ENCODE assay signal across 20 mouse cellular contexts in genomic region chr8:79623351-79623750, GRCm38 (mm10). TPM values are rescaled to one million over a fixed set of nuclear protein-coding genes. Genes with fewer than 3 reads are reported as not detected.
DNase-seq lines count a peak whose midpoint lies in the region; ATAC-seq and TF ChIP-seq lines count a peak whose summit lies in the region.
"Had no signal": no experiment of that assay in that cellular context is flagged by ENCODE, and none has a peak within 500 bp of the region (broad histone marks: within the 10 kb centered on the region; RNA-seq: fewer than 3 reads in every experiment).

No protein-coding gene starts in this region.

- no peak for TF ChIP-seq EP300 in heart, adult 2 months (IDR thresholded peaks at IDR 0.05; ENCODE audit: insufficient read depth, low read depth, low read length)
- TF ChIP-seq EP300 in lung, postnatal 0 days (IDR thresholded peaks at IDR 0.05), result no peak

- 91% methylated on average over 12 of the region's 12 CpGs for WGBS in heart, adult 2 months
- WGBS in kidney, embryonic 16.5 days, result 91% methylated on average over 12 of the region's 12 CpGs
- WGBS in lung, postnatal 0 days, result 68% methylated on average over 12 of the region's 12 CpGs
- WGBS in lung, adult 2 months, result 74% methylated on average over 12 of the region's 12 CpGs
- WGBS in hindbrain, embryonic 10.5 days, result 95% methylated on average over 12 of the region's 12 CpGs

- DNase-seq in heart, adult 11 months, result peak; percentile 68
- DNase-seq in heart, adult 2 months, result no peak
- no peak for DNase-seq in kidney, adult 18-20 months
- DNase-seq in lung, postnatal 0 days (ENCODE audit: low spot score), result no peak
- DNase-seq in lung, adult 2 months, result no peak
- peak; percentile 33 for DNase-seq in yolk sac, embryonic 10.5 days (ENCODE audit: low spot score)
- DNase-seq in hindbrain, embryonic 10.5 days (ENCODE audit: low spot score), result no peak
- DNase-seq: adrenal gland, postnatal 10 days; cerebellum, adult 11 months; cerebellum, adult 8-10 months; cerebellum, postnatal 14 days; embryo, embryonic 11 days; gastrocnemius, postnatal 10 days had no signal

- H3K9me3 ChIP-seq in kidney, embryonic 16.5 days (ENCODE audit: low read length), result no peaks in the 10 kb centered on the region
- H3K9me3 ChIP-seq in lung, postnatal 0 days (ENCODE audit: low read length), result no peaks in the 10 kb centered on the region
- no peaks in the 10 kb centered on the region for H3K9me3 ChIP-seq in hindbrain, embryonic 10.5 days
- H3K9me3 ChIP-seq: embryonic facial prominence, embryonic 15.5 days; forebrain, embryonic 10.5 days; heart, embryonic 15.5 days; hindbrain, embryonic 15.5 days had no signal

- no peaks in the 10 kb centered on the region for H3K27me3 ChIP-seq in heart, adult 2 months (ENCODE audit: control insufficient read depth, insufficient read depth, low read length)
- no peaks in the 10 kb centered on the region for H3K27me3 ChIP-seq in kidney, embryonic 16.5 days (ENCODE audit: insufficient read depth, low read length)
- H3K27me3 ChIP-seq in lung, postnatal 0 days (replicated peaks; ENCODE audit: insufficient read depth, low read length), result no peaks in the 10 kb centered on the region
- no peaks in the 10 kb centered on the region for H3K27me3 ChIP-seq in hindbrain, embryonic 10.5 days (ENCODE audit: insufficient read depth, poor library complexity, severe bottlenecking)
- H3K27me3 ChIP-seq: embryonic facial prominence, embryonic 15.5 days; heart, embryonic 15.5 days; hindbrain, embryonic 15.5 days had no signal

- H3K4me3 ChIP-seq in heart, adult 2 months, result no peak overlapping the region
- no peak overlapping the region for H3K4me3 ChIP-seq in kidney, embryonic 16.5 days (ENCODE audit: low read length)
- H3K4me3 ChIP-seq in lung, postnatal 0 days (ENCODE audit: low read depth, low read length), result no peak overlapping the region
- no peak overlapping the region for H3K4me3 ChIP-seq in lung, adult 2 months (replicated peaks; ENCODE audit: extremely low read depth, low read depth, low read length)
- no peak overlapping the region for H3K4me3 ChIP-seq in hindbrain, embryonic 10.5 days
- H3K4me3 ChIP-seq: embryonic facial prominence, embryonic 15.5 days; erythroblast, embryonic 14.5 days; forebrain, embryonic 10.5 days; heart, embryonic 15.5 days; hindbrain, embryonic 15.5 days had no signal

- H3K9ac ChIP-seq in heart, adult 2 months (ENCODE audit: low read depth, low read length), result no peak overlapping the region
- H3K9ac ChIP-seq in kidney, embryonic 16.5 days (replicated peaks; ENCODE audit: low read length), result no peak overlapping the region
- H3K9ac ChIP-seq in lung, postnatal 0 days (replicated peaks; ENCODE audit: low read depth), result no peak overlapping the region
- H3K9ac ChIP-seq: embryonic facial prominence, embryonic 15.5 days; heart, embryonic 15.5 days; hindbrain, embryonic 15.5 days had no signal

- no peak overlapping the region for H3K4me2 ChIP-seq in kidney, embryonic 16.5 days (replicated peaks; ENCODE audit: low read depth, low read length)
- no peak overlapping the region for H3K4me2 ChIP-seq in lung, postnatal 0 days (replicated peaks; ENCODE audit: low read depth, low read length)
- H3K4me2 ChIP-seq: embryonic facial prominence, embryonic 15.5 days; heart, embryonic 15.5 days; hindbrain, embryonic 15.5 days had no signal

- intact Hi-C loops in heart, adult 2 months (cut with DNase I), result no loop called here

- peaks cover 2% of the 10 kb centered on the region; the same call in 1 of the 2 replicates for H3K36me3 ChIP-seq in heart, adult 2 months (ENCODE audit: control insufficient read depth, insufficient read depth, low read length)
- no peaks in the 10 kb centered on the region for H3K36me3 ChIP-seq in kidney, embryonic 16.5 days (ENCODE audit: insufficient read depth, low read length)
- H3K36me3 ChIP-seq in lung, postnatal 0 days (ENCODE audit: insufficient read depth, low read length), result no peaks in the 10 kb centered on the region
- no peaks in the 10 kb centered on the region for H3K36me3 ChIP-seq in hindbrain, embryonic 10.5 days
- H3K36me3 ChIP-seq: embryonic facial prominence, embryonic 15.5 days; forebrain, embryonic 10.5 days; heart, embryonic 15.5 days; hindbrain, embryonic 15.5 days had no signal

- peak; percentile 29; the same call in 1 of the 2 replicates for ATAC-seq in kidney, embryonic 16.5 days (ENCODE audit: low FRiP score, low TSS enrichment)
- ATAC-seq in lung, postnatal 0 days, result peak; percentile 73
- ATAC-seq: forebrain, embryonic 14.5 days had no signal

- no peak overlapping the region for H3K27ac ChIP-seq in heart, adult 2 months
- no peak overlapping the region for H3K27ac ChIP-seq in kidney, embryonic 16.5 days (ENCODE audit: low read length)
- no peak overlapping the region for H3K27ac ChIP-seq in lung, postnatal 0 days (ENCODE audit: low read length)
- no peak overlapping the region for H3K27ac ChIP-seq in hindbrain, embryonic 10.5 days
- H3K27ac ChIP-seq: embryonic facial prominence, embryonic 15.5 days; forebrain, embryonic 10.5 days; heart, embryonic 15.5 days; hindbrain, embryonic 15.5 days had no signal

- H3K79me2 ChIP-seq in heart, adult 2 months (replicated peaks; ENCODE audit: control insufficient read depth, insufficient read depth, low read length), result no peaks in the 10 kb centered on the region

- no peak for TF ChIP-seq POLR2A in heart, adult 2 months (IDR thresholded peaks at IDR 0.05; ENCODE audit: insufficient read depth, low read depth, low read length)
- TF ChIP-seq POLR2A in lung, adult 2 months (IDR thresholded peaks at IDR 0.05; ENCODE audit: borderline replicate concordance, extremely low read depth, low read depth, low read length), result no peak

- peaks cover 6% of the 10 kb centered on the region for H3K4me1 ChIP-seq in heart, adult 2 months (ENCODE audit: control insufficient read depth, insufficient read depth, low read length)
- peaks cover 5% of the 10 kb centered on the region; the same call in 1 of the 2 replicates for H3K4me1 ChIP-seq in kidney, embryonic 16.5 days (ENCODE audit: insufficient read depth, low read length)
- H3K4me1 ChIP-seq in lung, postnatal 0 days (ENCODE audit: insufficient read depth, low read depth, low read length), result no peaks in the 10 kb centered on the region
- peaks cover 3% of the 10 kb centered on the region; the same call in 1 of the 2 replicates for H3K4me1 ChIP-seq in lung, adult 2 months (ENCODE audit: control insufficient read depth, insufficient read depth, low read length)
- H3K4me1 ChIP-seq in hindbrain, embryonic 10.5 days (replicated peaks), result peaks cover 15% of the 10 kb centered on the region
- H3K4me1 ChIP-seq: embryonic facial prominence, embryonic 15.5 days had no signal

- TF ChIP-seq CTCF in heart, adult 2 months (IDR thresholded peaks at IDR 0.05), result no peak
- no peak for TF ChIP-seq CTCF in lung, postnatal 0 days (IDR thresholded peaks at IDR 0.05)
- no peak for TF ChIP-seq CTCF in lung, adult 2 months (IDR thresholded peaks at IDR 0.05; ENCODE audit: insufficient read depth, low read length)

RNA-seq across cellular contexts. Expression of gene Otud4, which starts 16.1 kb away (rescaled TPM):
- total RNA-seq in heart, adult 2 months (2021), result 10 to 100 TPM; 43.9 to 49.0 TPM
- 19.1 and 27.5 TPM in 2 replicates for polyA plus RNA-seq in heart, adult 2 months (2012; rRNA removed)
- polyA plus RNA-seq in kidney, embryonic 16.5 days (2015; fragmentation: Nextera tagmentation; extraction: Ambion mirVana), result 14.1 and 15.7 TPM in 2 replicates
- 8.0 and 8.7 TPM in 2 replicates for polyA plus RNA-seq in lung, postnatal 0 days (2015; fragmentation: Nextera tagmentation; extraction: Ambion mirVana)
- 23.1 and 28.0 TPM in 2 replicates for polyA plus RNA-seq in lung, adult 2 months (2012; rRNA removed)
- polyA plus RNA-seq in hindbrain, embryonic 10.5 days (2016; fragmentation: Nextera tagmentation; extraction: Ambion mirVana), result 12.1 and 15.5 TPM in 2 replicates

Comparison
In these comparisons a context has a peak if more than half of its experiments do, and no peak if none do; other contexts are left out.
1. DNase-seq: peak in heart, adult 11 months (single experiment) and yolk sac, embryonic 10.5 days (single experiment); none in heart, adult 2 months (0 of 2), kidney, adult 18-20 months (single experiment), lung, postnatal 0 days (single experiment), lung, adult 2 months (single experiment) and hindbrain, embryonic 10.5 days (single experiment).